Mouse (Mus musculus): ENCODE measurements around the gene Wdr70.
A peak's percentile ranks its signal among the peaks of the same experiment; 100 is the strongest.
"Not testable (repeated sequence)": the region's sequence is repeated elsewhere in the genome, so short reads cannot be mapped to it uniquely, and the experiment has no call there.

The Wdr70 gene

DNA sequence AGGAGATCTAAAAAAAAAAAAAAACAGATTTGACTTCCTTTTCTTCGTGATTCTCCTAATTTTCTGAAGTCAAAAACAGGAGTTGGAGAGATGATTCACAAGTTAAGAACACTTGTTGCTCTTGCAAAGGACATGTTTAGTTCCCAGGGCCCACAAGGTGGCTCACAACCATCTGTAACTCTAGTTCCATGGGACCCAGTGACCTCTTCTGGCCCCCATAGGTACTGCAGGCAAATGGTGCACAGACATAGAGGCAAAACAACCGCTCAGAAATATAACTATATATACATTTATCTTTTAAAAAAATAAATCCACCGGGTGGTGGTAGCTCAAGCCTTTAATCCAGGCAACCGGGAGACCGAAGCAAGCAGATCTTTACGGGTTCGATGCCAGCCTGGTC, 1.2 kb downstream of the Wdr70 start:
- peaks cover 19% of the 10 kb centered on the region for H3K9me3 ChIP-seq (ENCODE audit: low read length)
- peak overlapping the region; percentile 98 for H3K4me3 ChIP-seq (replicated peaks; ENCODE audit: low read length)
- peaks cover 43% of the 10 kb centered on the region for H3K36me3 ChIP-seq (ENCODE audit: insufficient read depth, low read length)
- H3K4me1 ChIP-seq (replicated peaks; ENCODE audit: low read depth, low read length): peaks cover 35% of the 10 kb centered on the region
- TF ChIP-seq NANOG (IDR thresholded peaks at IDR 0.05; ENCODE audit: borderline replicate concordance, low read length) (no peak), CTCF (conservative IDR thresholded peaks at IDR 0.05; ENCODE audit: low read length) (peak; percentile 88), POU5F1 (IDR thresholded peaks at IDR 0.05; ENCODE audit: borderline replicate concordance, low read length) (no peak)
- no peaks in the 10 kb centered on the region for H3K27me3 ChIP-seq (ENCODE audit: insufficient read depth, low read length)

DNA sequence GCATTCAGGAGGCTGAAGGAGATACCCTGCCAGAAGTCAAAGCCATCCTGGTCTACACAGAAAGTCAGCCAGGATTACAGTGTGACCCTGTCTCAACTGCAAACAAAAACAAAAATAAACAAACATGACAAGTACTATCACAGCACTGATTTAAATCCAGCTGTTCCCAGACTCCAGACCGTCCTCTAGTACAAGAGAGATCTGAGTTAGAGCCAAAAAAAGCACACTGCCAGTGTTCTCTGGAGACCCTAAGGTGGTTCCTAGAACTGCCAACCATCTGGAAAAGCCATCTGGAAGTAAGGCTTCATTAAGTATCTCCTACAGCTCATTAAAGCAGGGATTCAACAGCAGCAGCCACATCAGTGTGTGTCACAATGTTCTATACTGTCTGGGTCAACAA, 6.3 kb downstream of the Wdr70 start:
- not testable (repeated sequence) for H3K9me3 ChIP-seq (ENCODE audit: low read length); H3K27me3 ChIP-seq (ENCODE audit: insufficient read depth, low read length); H3K4me3 ChIP-seq (replicated peaks; ENCODE audit: low read length)
- peaks cover 72% of the 10 kb centered on the region for H3K4me1 ChIP-seq (replicated peaks; ENCODE audit: low read depth, low read length)
- peaks cover 65% of the 10 kb centered on the region for H3K36me3 ChIP-seq (ENCODE audit: insufficient read depth, low read length)

DNA sequence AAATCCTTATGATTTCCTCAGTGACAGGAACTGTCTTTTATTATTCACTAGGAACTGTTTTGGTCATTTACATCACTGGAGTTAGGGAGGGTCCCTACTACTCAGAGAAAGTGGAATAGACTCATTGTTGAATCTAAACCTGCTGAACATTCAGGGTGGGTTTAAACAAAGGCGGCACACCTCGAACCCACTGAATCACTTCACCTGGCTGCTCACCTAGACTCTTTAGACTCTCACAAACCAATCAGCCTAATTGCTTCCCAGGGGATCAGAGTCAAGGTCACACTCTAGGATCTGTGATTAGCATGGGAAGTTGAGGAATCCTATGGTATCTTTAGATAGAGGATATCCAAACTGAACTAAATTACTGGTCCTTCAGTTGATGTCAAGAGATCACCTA, 8.3 kb downstream of the Wdr70 start:
- H3K4me3 ChIP-seq (replicated peaks; ENCODE audit: low read length): no peak overlapping the region
- no peak for TF ChIP-seq POU5F1 (IDR thresholded peaks at IDR 0.05; ENCODE audit: borderline replicate concordance, low read length)
- TF ChIP-seq CTCF (conservative IDR thresholded peaks at IDR 0.05; ENCODE audit: low read length): no peak
- TF ChIP-seq NANOG (IDR thresholded peaks at IDR 0.05; ENCODE audit: borderline replicate concordance, low read length): peak; percentile 86
- peaks cover 49% of the 10 kb centered on the region for H3K36me3 ChIP-seq (ENCODE audit: insufficient read depth, low read length)
- no peaks in the 10 kb centered on the region for H3K27me3 ChIP-seq (ENCODE audit: insufficient read depth, low read length)
- H3K9me3 ChIP-seq (ENCODE audit: low read length): no peaks in the 10 kb centered on the region
- H3K4me1 ChIP-seq (replicated peaks; ENCODE audit: low read depth, low read length): peaks cover 70% of the 10 kb centered on the region

DNA sequence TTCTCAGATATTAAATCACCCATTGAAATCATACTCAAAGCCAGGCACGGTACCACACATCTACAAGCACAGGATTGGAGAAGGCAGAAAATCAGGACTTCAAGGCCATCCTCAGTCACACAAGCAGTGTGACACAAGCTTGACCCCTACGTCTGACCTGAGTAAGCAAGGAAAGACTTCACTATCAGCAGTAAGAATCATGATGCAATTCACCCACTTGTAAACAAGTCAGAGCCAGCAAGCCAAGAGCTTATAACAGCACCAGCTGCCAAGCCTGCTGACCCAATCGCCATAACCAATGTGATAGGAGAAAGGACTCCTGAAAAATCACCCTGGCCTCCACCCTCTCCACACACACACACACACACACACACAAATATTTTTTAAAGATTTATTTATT, 10.3 kb downstream of the Wdr70 start:
- Histone ChIP-seq H3K9me3 (ENCODE audit: low read length) (no peaks in the 10 kb centered on the region), H3K36me3 (ENCODE audit: insufficient read depth, low read length) (peaks cover 36% of the 10 kb centered on the region), H3K4me1 (replicated peaks; ENCODE audit: low read depth, low read length) (peaks cover 68% of the 10 kb centered on the region), H3K4me3 (replicated peaks; ENCODE audit: low read length) (no peak overlapping the region), H3K27me3 (ENCODE audit: insufficient read depth, low read length) (no peaks in the 10 kb centered on the region)
- TF ChIP-seq POU5F1 (IDR thresholded peaks at IDR 0.05; ENCODE audit: borderline replicate concordance, low read length): no peak
- TF ChIP-seq NANOG (IDR thresholded peaks at IDR 0.05; ENCODE audit: borderline replicate concordance, low read length): no peak
- no peak for TF ChIP-seq CTCF (conservative IDR thresholded peaks at IDR 0.05; ENCODE audit: low read length)

DNA sequence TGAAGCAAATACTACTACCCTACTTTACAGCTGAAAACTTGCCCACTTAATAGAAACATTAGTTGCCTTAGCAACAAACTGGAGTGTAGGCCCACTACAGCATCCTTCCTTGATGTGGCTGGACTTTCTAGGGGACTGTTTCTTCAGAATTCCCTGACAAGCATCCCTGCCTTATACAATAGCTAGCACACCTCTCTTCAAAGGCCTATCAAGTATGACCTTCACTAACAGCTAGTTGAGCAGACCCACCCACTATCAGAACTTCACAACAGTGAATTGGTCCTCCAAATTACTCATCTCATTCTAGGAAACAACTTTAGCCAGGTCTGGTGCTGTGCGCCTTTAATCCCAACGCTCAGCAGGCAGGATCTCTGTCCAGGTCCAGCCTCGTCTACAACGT, 11.7 kb downstream of the Wdr70 start:
- Histone ChIP-seq H3K27me3 (ENCODE audit: insufficient read depth, low read length) (no peaks in the 10 kb centered on the region), H3K4me3 (replicated peaks; ENCODE audit: low read length) (no peak overlapping the region), H3K4me1 (replicated peaks; ENCODE audit: low read depth, low read length) (peaks cover 55% of the 10 kb centered on the region), H3K9me3 (ENCODE audit: low read length) (no peaks in the 10 kb centered on the region), H3K36me3 (ENCODE audit: insufficient read depth, low read length) (peaks cover 25% of the 10 kb centered on the region)
- peak; percentile 90 for TF ChIP-seq NANOG (IDR thresholded peaks at IDR 0.05; ENCODE audit: borderline replicate concordance, low read length)
- no peak for TF ChIP-seq CTCF (conservative IDR thresholded peaks at IDR 0.05; ENCODE audit: low read length)
- TF ChIP-seq POU5F1 (IDR thresholded peaks at IDR 0.05; ENCODE audit: borderline replicate concordance, low read length): no peak

GRCm38 (mm10) chr15:8082139-8082538, 16.9 kb downstream of the Wdr70 start:
- Histone ChIP-seq H3K9me3 (ENCODE audit: low read length) (no peaks in the 10 kb centered on the region), H3K4me3 (replicated peaks; ENCODE audit: low read length) (no peak overlapping the region), H3K36me3 (ENCODE audit: insufficient read depth, low read length) (peaks cover 50% of the 10 kb centered on the region), H3K27me3 (ENCODE audit: insufficient read depth, low read length) (no peaks in the 10 kb centered on the region), H3K4me1 (replicated peaks; ENCODE audit: low read depth, low read length) (peaks cover 9% of the 10 kb centered on the region)
- TF ChIP-seq CTCF (conservative IDR thresholded peaks at IDR 0.05; ENCODE audit: low read length) (no peak), NANOG (IDR thresholded peaks at IDR 0.05; ENCODE audit: borderline replicate concordance, low read length) (no peak), POU5F1 (IDR thresholded peaks at IDR 0.05; ENCODE audit: borderline replicate concordance, low read length) (no peak)

GRCm38 (mm10) chr15:8073159-8073558, 25.9 kb downstream of the Wdr70 start:
- H3K9me3 ChIP-seq (ENCODE audit: low read length): not testable (repeated sequence)

GRCm38 (mm10) chr15:8065221-8065620, 33.8 kb downstream of the Wdr70 start:
- Histone ChIP-seq H3K4me3 (replicated peaks; ENCODE audit: low read length) (no peak overlapping the region), H3K36me3 (ENCODE audit: insufficient read depth, low read length) (peaks cover 59% of the 10 kb centered on the region), H3K4me1 (replicated peaks; ENCODE audit: low read depth, low read length) (no peaks in the 10 kb centered on the region), H3K27me3 (ENCODE audit: insufficient read depth, low read length) (no peaks in the 10 kb centered on the region), H3K9me3 (ENCODE audit: low read length) (peaks cover 14% of the 10 kb centered on the region)
- TF ChIP-seq POU5F1 (IDR thresholded peaks at IDR 0.05; ENCODE audit: borderline replicate concordance, low read length): no peak
- TF ChIP-seq NANOG (IDR thresholded peaks at IDR 0.05; ENCODE audit: borderline replicate concordance, low read length): no peak
- no peak for TF ChIP-seq CTCF (conservative IDR thresholded peaks at IDR 0.05; ENCODE audit: low read length)

More at GRCm38 (mm10) chr15:8073159-8073558, 25.9 kb downstream of the Wdr70 start:
- H3K4me3 ChIP-seq (replicated peaks; ENCODE audit: low read length); H3K27me3 ChIP-seq (ENCODE audit: insufficient read depth, low read length); H3K4me1 ChIP-seq (replicated peaks; ENCODE audit: low read depth, low read length): not testable (repeated sequence)
- peaks cover 73% of the 10 kb centered on the region for H3K36me3 ChIP-seq (ENCODE audit: insufficient read depth, low read length)

GRCm38 (mm10) chr15:8051177-8051576, 47.8 kb downstream of the Wdr70 start:
- H3K36me3 ChIP-seq (ENCODE audit: insufficient read depth, low read length): peaks cover 17% of the 10 kb centered on the region; the same call in 1 of the 2 replicates
- H3K4me3 ChIP-seq (replicated peaks; ENCODE audit: low read length): no peak overlapping the region
- H3K4me1 ChIP-seq (replicated peaks; ENCODE audit: low read depth, low read length): 0 out of 2 replicates have a peak, but pooled peaks cover 3% of the 10 kb centered on the region
- TF ChIP-seq POU5F1 (IDR thresholded peaks at IDR 0.05; ENCODE audit: borderline replicate concordance, low read length): no peak
- no peak for TF ChIP-seq NANOG (IDR thresholded peaks at IDR 0.05; ENCODE audit: borderline replicate concordance, low read length)
- TF ChIP-seq CTCF (conservative IDR thresholded peaks at IDR 0.05; ENCODE audit: low read length): no peak
- H3K9me3 ChIP-seq (ENCODE audit: low read length): peaks cover 3% of the 10 kb centered on the region; the same call in 1 of the 2 replicates
- H3K27me3 ChIP-seq (ENCODE audit: insufficient read depth, low read length): no peaks in the 10 kb centered on the region

Data from E14TG2a.4 (cell line).